Mouse (Mus musculus) forebrain, embryonic 13.5 days (tissue): ENCODE data around the gene Hcar1. TPM values are rescaled to one million over a fixed set of nuclear protein-coding genes. Genes with fewer than 3 reads are reported as not detected.

Experiments used
- ATAC-seq: fragments of 200-750 bp; cut with Nextera tagmentation; 2 replicates; pipeline ENCODE4 v1.8.0; 2017
- H3K27ac ChIP-seq: fragments of 300-500 bp; sonication (generic); 2 replicates; pipeline ENCODE4 v1.5.1; 2015; ENCODE audit warnings: inconsistent platforms, mild to moderate bottlenecking, moderate library complexity
- H3K27me3 ChIP-seq: fragments of 300-500 bp; sonication (generic); 2 replicates; pipeline ENCODE4 v1.6.1; 2015; ENCODE audit warnings: mild to moderate bottlenecking, inconsistent platforms
- H3K36me3 ChIP-seq: fragments of 300-500 bp; sonication (generic); 2 replicates; pipeline ENCODE4 v1.6.1; 2015; ENCODE audit warnings: mild to moderate bottlenecking, inconsistent platforms; ENCODE audit not compliant: poor library complexity, severe bottlenecking
- H3K4me1 ChIP-seq: fragments of 300-500 bp; sonication (generic); 2 replicates; pipeline ENCODE4 v1.6.1; 2015; ENCODE audit warnings: inconsistent platforms
- H3K4me2 ChIP-seq: fragments of 300-500 bp; sonication (generic); 2 replicates; pipeline ENCODE4 v1.6.1; 2015; ENCODE audit warnings: inconsistent platforms, mild to moderate bottlenecking, moderate library complexity
- H3K4me3 ChIP-seq: fragments of 300-500 bp; sonication (generic); 2 replicates; pipeline ENCODE4 v1.5.1; 2015; ENCODE audit warnings: mild to moderate bottlenecking, inconsistent platforms
- H3K9ac ChIP-seq: fragments of 300-500 bp; sonication (generic); 2 replicates; pipeline ENCODE4 v1.6.1; 2015; ENCODE audit warnings: mild to moderate bottlenecking, inconsistent platforms
- H3K9me3 ChIP-seq: fragments of 300-500 bp; sonication (generic); replicated peaks from 2 replicates; pipeline ENCODE4 v1.6.1; 2016; ENCODE audit warnings: inconsistent platforms
- WGBS: fragments of 180-500 bp; shearing (Covaris S2); methylation state at CpG from one replicate; pipeline ENCODE4 v1.1.7; 2015; 5-methylcytosine and 5-hydroxymethylcytosine counted together
- polyA plus RNA-seq: library from polyadenylated mRNA; unstranded; fragments of >200 nt; fragmentation: Nextera tagmentation; extraction: Ambion mirVana; gene quantifications from 2 replicates; pipeline ENCODE4 v1.2.1, GENCODE M21; 2015

Hcar1 gene
- polyA plus RNA-seq, 1 experiment from 2014 or later: 0.13 TPM

GRCm38 (mm10) chr5:123890987-123891386 is 11.2 kb upstream of the Hcar1 start:
- Histone ChIP-seq H3K4me1 (no peaks in the 10 kb centered on the region), H3K27ac (no peak overlapping the region), H3K27me3 (no peaks in the 10 kb centered on the region), H3K4me2 (no peak overlapping the region), H3K4me3 (no peak overlapping the region), H3K9ac (no peak overlapping the region), H3K36me3 (no peaks in the 10 kb centered on the region), H3K9me3 (no peaks in the 10 kb centered on the region)
- ATAC-seq: no peak
- WGBS: 77% methylated on average over 5 of the region's 5 CpGs

- WGBS: 69% methylated on average over 2 of the region's 2 CpGs
- Histone ChIP-seq H3K9ac (no peak overlapping the region), H3K4me2 (no peak overlapping the region), H3K27me3 (no peaks in the 10 kb centered on the region), H3K9me3 (no peaks in the 10 kb centered on the region), H3K4me1 (no peaks in the 10 kb centered on the region), H3K4me3 (no peak overlapping the region), H3K36me3 (no peaks in the 10 kb centered on the region), H3K27ac (no peak overlapping the region)
- ATAC-seq: no peak
Measured at GRCm38 (mm10) chr5:123890312-123890711, 10.5 kb upstream of the Hcar1 start.

- Histone ChIP-seq H3K9ac (no peak overlapping the region), H3K4me1 (no peaks in the 10 kb centered on the region), H3K36me3 (no peaks in the 10 kb centered on the region), H3K4me3 (no peak overlapping the region), H3K4me2 (no peak overlapping the region), H3K27me3 (no peaks in the 10 kb centered on the region), H3K9me3 (no peaks in the 10 kb centered on the region), H3K27ac (no peak overlapping the region)
- WGBS: 85% methylated on average over 3 of the region's 3 CpGs
- no peak for ATAC-seq
Measured at GRCm38 (mm10) chr5:123886365-123886764, 6.5 kb upstream of the Hcar1 start.

GRCm38 (mm10) chr5:123884332-123884731 is 4.5 kb upstream of the Hcar1 start:
- Histone ChIP-seq H3K36me3 (no peaks in the 10 kb centered on the region), H3K9ac (no peak overlapping the region), H3K4me3 (no peak overlapping the region), H3K4me1 (no peaks in the 10 kb centered on the region), H3K27me3 (no peaks in the 10 kb centered on the region), H3K27ac (no peak overlapping the region), H3K4me2 (no peak overlapping the region), H3K9me3 (no peaks in the 10 kb centered on the region)
- ATAC-seq: no peak
- 83% methylated on average over 10 of the region's 10 CpGs for WGBS

- H3K27ac ChIP-seq: no peak overlapping the region
- no peaks in the 10 kb centered on the region for H3K36me3 ChIP-seq
- no peak overlapping the region for H3K4me2 ChIP-seq
- no peak overlapping the region for H3K4me3 ChIP-seq
- H3K27me3 ChIP-seq: no peaks in the 10 kb centered on the region
- no peaks in the 10 kb centered on the region for H3K9me3 ChIP-seq
- 87% methylated on average over 7 of the region's 7 CpGs for WGBS
- no peak for ATAC-seq
- H3K9ac ChIP-seq: no peak overlapping the region
- no peaks in the 10 kb centered on the region for H3K4me1 ChIP-seq
Measured at GRCm38 (mm10) chr5:123883891-123884290, 4.1 kb upstream of the Hcar1 start.

- 56% methylated on average over 4 of the region's 14 CpGs for WGBS
- Histone ChIP-seq H3K4me1 (no peaks in the 10 kb centered on the region), H3K9ac (no peak overlapping the region), H3K4me2 (no peak overlapping the region), H3K27me3 (no peaks in the 10 kb centered on the region), H3K9me3 (no peaks in the 10 kb centered on the region), H3K36me3 (no peaks in the 10 kb centered on the region), H3K27ac (no peak overlapping the region), H3K4me3 (no peak overlapping the region)
- ATAC-seq: no peak
Measured at GRCm38 (mm10) chr5:123880778-123881177, 958 bp upstream of the Hcar1 start.

- no peaks in the 10 kb centered on the region for H3K9me3 ChIP-seq
- no peak overlapping the region for H3K9ac ChIP-seq
- 64% methylated on average over 14 of the region's 14 CpGs for WGBS
- no peak overlapping the region for H3K27ac ChIP-seq
- no peaks in the 10 kb centered on the region for H3K27me3 ChIP-seq
- no peak overlapping the region for H3K4me3 ChIP-seq
- no peak for ATAC-seq
- H3K36me3 ChIP-seq: no peaks in the 10 kb centered on the region
- no peaks in the 10 kb centered on the region for H3K4me1 ChIP-seq
- H3K4me2 ChIP-seq: no peak overlapping the region
Measured at GRCm38 (mm10) chr5:123878056-123878455, 1.8 kb downstream of the Hcar1 start.

GRCm38 (mm10) chr5:123874177-123874576 is 5.6 kb downstream of the Hcar1 start:
- Histone ChIP-seq H3K4me1 (no peaks in the 10 kb centered on the region), H3K9me3 (no peaks in the 10 kb centered on the region), H3K36me3 (no peaks in the 10 kb centered on the region), H3K9ac (no peak overlapping the region), H3K27ac (no peak overlapping the region), H3K4me2 (no peak overlapping the region), H3K27me3 (no peaks in the 10 kb centered on the region), H3K4me3 (no peak overlapping the region)
- ATAC-seq: no peak
- WGBS: 91% methylated on average over 5 of the region's 5 CpGs

- H3K27ac ChIP-seq: no peak overlapping the region
- 81% methylated on average over 4 of the region's 4 CpGs for WGBS
- no peak for ATAC-seq
Measured at GRCm38 (mm10) chr5:123869615-123870014, 10.2 kb downstream of the Hcar1 start.

GRCm38 (mm10) chr5:123866457-123866856 is 13.4 kb downstream of the Hcar1 start:
- no peaks in the 10 kb centered on the region for H3K27me3 ChIP-seq
- H3K4me1 ChIP-seq: no peaks in the 10 kb centered on the region
- H3K27ac ChIP-seq: no peak overlapping the region
- H3K4me2 ChIP-seq: no peak overlapping the region
- no peaks in the 10 kb centered on the region for H3K9me3 ChIP-seq
- no peaks in the 10 kb centered on the region for H3K36me3 ChIP-seq
- ATAC-seq: no peak
- H3K9ac ChIP-seq: no peak overlapping the region
- 89% methylated on average over 4 of the region's 4 CpGs for WGBS
- no peak overlapping the region for H3K4me3 ChIP-seq

More at GRCm38 (mm10) chr5:123869615-123870014, 10.2 kb downstream of the Hcar1 start:
- Histone ChIP-seq H3K9me3 (no peaks in the 10 kb centered on the region), H3K27me3 (no peaks in the 10 kb centered on the region), H3K4me3 (no peak overlapping the region), H3K4me1 (no peaks in the 10 kb centered on the region), H3K36me3 (no peaks in the 10 kb centered on the region), H3K4me2 (no peak overlapping the region), H3K9ac (no peak overlapping the region)

- Histone ChIP-seq H3K9me3 (no peaks in the 10 kb centered on the region), H3K9ac (no peak within 1 kb of the TSS), H3K4me3 (no peak within 1 kb of the TSS), H3K4me2 (no peak within 1 kb of the TSS), H3K36me3 (no peaks in the 10 kb centered on the region), H3K27ac (no peak within 1 kb of the TSS), H3K27me3 (no peaks in the 10 kb centered on the region), H3K4me1 (no peaks in the 10 kb centered on the region)
- no peak for ATAC-seq
- 87% methylated on average over 12 of the region's 12 CpGs for WGBS
Measured at GRCm38 (mm10) chr5:123865365-123865764, 14.5 kb downstream of the Hcar1 start, which contains the start of gene Hcar2. Gene Hcar2 (minus strand): TSS chr5:123865499.

GRCm38 (mm10) chr5:123863934-123864333 is 15.9 kb downstream of the Hcar1 start:
- Histone ChIP-seq H3K4me1 (no peaks in the 10 kb centered on the region), H3K36me3 (no peaks in the 10 kb centered on the region), H3K4me3 (no peak overlapping the region), H3K9ac (no peak overlapping the region), H3K27ac (no peak overlapping the region), H3K4me2 (no peak overlapping the region), H3K9me3 (no peaks in the 10 kb centered on the region), H3K27me3 (no peaks in the 10 kb centered on the region)
- no peak for ATAC-seq
- WGBS: 86% methylated on average over 14 of the region's 14 CpGs
